Comparison of ENCODE assay signal across 11 mouse cellular contexts in the genomic region with DNA sequence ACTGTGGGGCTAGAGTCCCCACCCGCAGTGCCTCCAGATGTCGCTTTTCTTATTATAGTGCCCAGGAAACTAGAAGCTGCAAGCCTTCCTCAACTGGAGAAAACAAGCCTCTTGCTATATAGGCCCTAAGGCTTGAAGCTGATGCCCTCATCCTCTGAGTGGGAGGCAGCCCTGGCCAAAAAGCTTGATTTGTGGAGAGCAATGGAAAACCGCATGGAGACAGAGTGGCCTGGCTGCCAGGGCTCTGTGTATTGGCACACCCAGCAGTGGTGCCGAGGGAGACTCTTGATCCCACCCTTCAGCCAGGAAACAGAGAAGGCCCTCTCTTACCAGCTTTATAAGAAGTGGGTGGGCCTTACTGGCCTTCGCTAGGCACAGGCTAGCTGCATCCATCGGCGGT. TPM values are rescaled to one million over a fixed set of nuclear protein-coding genes. Genes with fewer than 3 reads are reported as not detected.
A peak's percentile ranks its signal among the peaks of the same experiment; 100 is the strongest.
DNase-seq lines count a peak whose midpoint lies in the region; ATAC-seq and TF ChIP-seq lines count a peak whose summit lies in the region.
"Had no signal": no experiment of that assay in that cellular context is flagged by ENCODE, and none has a peak within 500 bp of the region (broad histone marks: within the 10 kb centered on the region; RNA-seq: fewer than 3 reads in every experiment).

No protein-coding gene starts in this region.

- TF ChIP-seq CTCF in intestine, postnatal 0 days (IDR thresholded peaks at IDR 0.05; ENCODE audit: low read depth) = no peak

- no peak for ATAC-seq in intestine, embryonic 14.5 days (replicated peaks; ENCODE audit: low FRiP score, low TSS enrichment, low read depth)
- ATAC-seq in intestine, postnatal 0 days = no peak
- no peak for ATAC-seq in limb, embryonic 11.5 days (ENCODE audit: insufficient number of reproducible peaks, low FRiP score, low TSS enrichment, low read depth)

- no peaks in the 10 kb centered on the region for H3K9me3 ChIP-seq in intestine, embryonic 14.5 days (ENCODE audit: control insufficient read depth, low read length)
- H3K9me3 ChIP-seq in intestine, postnatal 0 days (ENCODE audit: control insufficient read depth) = no peaks in the 10 kb centered on the region
- no peaks in the 10 kb centered on the region for H3K9me3 ChIP-seq in embryonic facial prominence, embryonic 10.5 days
- no peaks in the 10 kb centered on the region for H3K9me3 ChIP-seq in limb, embryonic 11.5 days (ENCODE audit: control insufficient read depth, low read length)
- H3K9me3 ChIP-seq: G1E had no signal

- no peak overlapping the region for H3K9ac ChIP-seq in intestine, embryonic 14.5 days (ENCODE audit: low read length)
- no peak overlapping the region for H3K9ac ChIP-seq in intestine, postnatal 0 days (ENCODE audit: low read depth, low read length)
- no peak overlapping the region for H3K9ac ChIP-seq in limb, embryonic 11.5 days (ENCODE audit: low read length)

- H3K4me3 ChIP-seq in intestine, embryonic 14.5 days (ENCODE audit: low read depth, low read length) = no peak overlapping the region
- no peak overlapping the region for H3K4me3 ChIP-seq in intestine, postnatal 0 days (ENCODE audit: low read depth, low read length)
- H3K4me3 ChIP-seq in embryonic facial prominence, embryonic 10.5 days = 0 out of 2 replicates have a peak overlapping the region, but pooled peaks have one; percentile 12
- H3K4me3 ChIP-seq in limb, embryonic 11.5 days (ENCODE audit: low read depth, low read length) = no peak overlapping the region

- peaks cover 49% of the 10 kb centered on the region for H3K4me1 ChIP-seq in intestine, embryonic 14.5 days (replicated peaks; ENCODE audit: control insufficient read depth, insufficient read depth, low read length)
- H3K4me1 ChIP-seq in intestine, postnatal 0 days (replicated peaks; ENCODE audit: control insufficient read depth, insufficient read depth, low read length) = no peaks in the 10 kb centered on the region
- peaks cover 98% of the 10 kb centered on the region for H3K4me1 ChIP-seq in embryonic facial prominence, embryonic 10.5 days
- H3K4me1 ChIP-seq in limb, embryonic 11.5 days (ENCODE audit: control insufficient read depth, insufficient read depth, low read length) = peaks cover 63% of the 10 kb centered on the region

- 59% methylated on average over 7 of the region's 7 CpGs for WGBS in intestine, embryonic 14.5 days
- WGBS in intestine, postnatal 0 days = 75% methylated on average over 7 of the region's 7 CpGs
- WGBS in embryonic facial prominence, embryonic 10.5 days = 57% methylated on average over 7 of the region's 7 CpGs
- WGBS in limb, embryonic 11.5 days = 53% methylated on average over 7 of the region's 7 CpGs

- H3K4me2 ChIP-seq in intestine, embryonic 14.5 days (ENCODE audit: low read length) = no peak overlapping the region
- no peak overlapping the region for H3K4me2 ChIP-seq in intestine, postnatal 0 days (replicated peaks; ENCODE audit: low read depth)
- H3K4me2 ChIP-seq in limb, embryonic 11.5 days (ENCODE audit: low read depth, severe bottlenecking) = no peak overlapping the region

- DNase-seq in intestine, embryonic 14.5 days (ENCODE audit: low spot score) = no peak
- DNase-seq in Muller cell, postnatal 12 days (ENCODE audit: inconsistent ontology term) = peak; percentile 60
- DNase-seq in embryonic facial prominence, embryonic 10.5 days (ENCODE audit: low spot score) = no peak
- DNase-seq in limb, embryonic 11.5 days (ENCODE audit: low spot score) = no peak
- no peak for DNase-seq in spleen, postnatal 14 days (ENCODE audit: low spot score in 2 of 2)
- DNase-seq in gastrocnemius, postnatal 4 days (ENCODE audit: low spot score in 2 of 2) = no peak
- DNase-seq: cerebellum, postnatal 36 days; gastrocnemius, postnatal 36 days; lung, postnatal 14 days had no signal

- no peaks in the 10 kb centered on the region for H3K27me3 ChIP-seq in intestine, embryonic 14.5 days (replicated peaks; ENCODE audit: control insufficient read depth, insufficient read depth, low read length)
- H3K27me3 ChIP-seq in intestine, postnatal 0 days (replicated peaks; ENCODE audit: control insufficient read depth, insufficient read depth, low read length) = no peaks in the 10 kb centered on the region
- no peaks in the 10 kb centered on the region for H3K27me3 ChIP-seq in embryonic facial prominence, embryonic 10.5 days (replicated peaks; ENCODE audit: low read depth, poor library complexity, severe bottlenecking)
- no peaks in the 10 kb centered on the region for H3K27me3 ChIP-seq in limb, embryonic 11.5 days (ENCODE audit: control insufficient read depth, insufficient read depth, low read length)

- peak overlapping the region; percentile 89 for H3K27ac ChIP-seq in intestine, embryonic 14.5 days (ENCODE audit: low read depth)
- no peak overlapping the region for H3K27ac ChIP-seq in intestine, postnatal 0 days (ENCODE audit: low read depth, low read length)
- peak overlapping the region; percentile 89 for H3K27ac ChIP-seq in embryonic facial prominence, embryonic 10.5 days (replicated peaks)
- peak overlapping the region; percentile 91 for H3K27ac ChIP-seq in limb, embryonic 11.5 days (replicated peaks; ENCODE audit: low read depth, low read length)

- H3K36me3 ChIP-seq in intestine, embryonic 14.5 days (ENCODE audit: control insufficient read depth, insufficient read depth, low read length) = peaks cover 7% of the 10 kb centered on the region; the same call in 1 of the 2 replicates
- no peaks in the 10 kb centered on the region for H3K36me3 ChIP-seq in intestine, postnatal 0 days (ENCODE audit: control insufficient read depth, insufficient read depth)
- H3K36me3 ChIP-seq in embryonic facial prominence, embryonic 10.5 days (replicated peaks) = peaks cover 58% of the 10 kb centered on the region
- H3K36me3 ChIP-seq in limb, embryonic 11.5 days (ENCODE audit: control insufficient read depth, insufficient read depth, low read length) = no peaks in the 10 kb centered on the region
- H3K36me3 ChIP-seq: G1E had no signal

RNA-seq across cellular contexts. Expression of a gene that starts 15.4 kb away (rescaled TPM):
- 10.1 and 10.8 TPM in 2 replicates for polyA plus RNA-seq in intestine, embryonic 14.5 days (2014; fragmentation: Nextera tagmentation; extraction: Ambion mirVana)
- polyA plus RNA-seq in intestine, postnatal 0 days (2015; fragmentation: Nextera tagmentation; extraction: Ambion mirVana) = 3.8 and 4.4 TPM in 2 replicates
- polyA plus RNA-seq in embryonic facial prominence, embryonic 10.5 days (2016; fragmentation: Nextera tagmentation; extraction: Ambion mirVana) = 17.4 and 18.4 TPM in 2 replicates
- polyA plus RNA-seq in limb, embryonic 11.5 days (2014; fragmentation: Nextera tagmentation; extraction: Ambion mirVana) = 12.8 and 13.6 TPM in 2 replicates
- 10 to 100 TPM; 29.1 to 30.5 TPM for total RNA-seq in gastrocnemius, postnatal 4 days (2021)
- polyA plus RNA-seq: G1E had no signal
